Mouse (Mus musculus) liver, embryonic 14.5 days (tissue): ENCODE measurements around the gene Dbx1.

ENCODE experiments used
- CTCF ChIP-seq: IDR thresholded peaks from 2 replicates; pipeline ENCODE4 v1.5.1; 2016; ENCODE audit warnings: antibody characterized with exemption, low read depth, control low read depth
- EP300 ChIP-seq: IDR thresholded peaks from 2 replicates; pipeline ENCODE4 v1.6.1; 2016; ENCODE audit warnings: antibody characterized with exemption, low read depth

DNA sequence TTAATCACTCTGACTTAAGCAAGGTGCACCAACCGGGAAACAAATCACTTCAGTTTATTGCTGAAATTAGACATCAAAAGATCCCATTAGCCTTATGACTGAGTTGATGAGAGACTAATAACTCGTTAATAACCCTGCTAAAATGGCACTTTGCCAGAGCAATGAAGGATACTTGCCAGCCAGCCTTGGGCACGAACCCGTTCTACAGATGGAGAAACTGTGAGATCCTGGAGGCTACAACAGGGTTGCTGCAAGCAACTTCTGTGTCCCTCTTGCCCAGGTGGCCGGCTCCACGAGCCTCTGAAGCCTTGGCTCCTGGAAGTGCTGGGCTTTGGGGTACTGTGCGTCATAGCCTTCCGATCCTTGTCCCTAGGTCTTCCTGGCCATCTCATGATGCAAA, 47.0 kb downstream of the Dbx1 start:
- TF ChIP-seq CTCF (no peak), EP300 (no peak)
